Mouse (Mus musculus) C2C12 (cell line): ENCODE measurements at regions not wholly inside any gene's neighbourhood (a gene's known extent, or its start where the extent isn't known, plus 50 kb on each side); places are given as distances from the start of the nearest gene placed in this dataset.
A peak's percentile ranks its signal among the peaks of the same experiment; 100 is the strongest.

Experiments used
- H3K27me3 ChIP-seq: one replicate; pipeline ENCODE4 v1.6.1; 2011; ENCODE audit not compliant: control insufficient read depth, insufficient read depth, insufficient read length
- H3K36me3 ChIP-seq: one replicate; pipeline ENCODE4 v1.6.1; 2011; ENCODE audit not compliant: control insufficient read depth, insufficient read depth
- H3K4me3 ChIP-seq: one replicate; pipeline ENCODE4 v1.5.1; 2011; ENCODE audit warnings: mild to moderate bottlenecking, control low read depth; ENCODE audit not compliant: poor library complexity, insufficient read depth, severe bottlenecking
- H3K79me2 ChIP-seq: one replicate; pipeline ENCODE4 v1.6.1; 2011; ENCODE audit not compliant: control insufficient read depth, insufficient read depth
- H3K79me3 ChIP-seq: one replicate; pipeline ENCODE4 v1.6.1; 2011; ENCODE audit warnings: low read depth, control low read depth
- H3ac ChIP-seq: one replicate; pipeline ENCODE3; 2011; ENCODE audit warnings: low read depth; ENCODE audit not compliant: control insufficient read depth, insufficient read length
- CEBPB ChIP-seq: IDR thresholded peaks from one replicate; pipeline ENCODE4 v1.6.1; 2011; ENCODE audit warnings: low read depth, mild to moderate bottlenecking, control low read depth, moderate library complexity
- CTCF ChIP-seq: IDR thresholded peaks from one replicate; pipeline ENCODE4 v1.5.1; 2011; ENCODE audit not compliant: control insufficient read depth, insufficient read depth, insufficient read length
- FOSL1 ChIP-seq: IDR thresholded peaks from one replicate; pipeline ENCODE4 v1.8.0; 2011; ENCODE audit warnings: mild to moderate bottlenecking, low read length; ENCODE audit not compliant: poor library complexity, insufficient read depth, severe bottlenecking
- MAX ChIP-seq: IDR thresholded peaks from one replicate; pipeline ENCODE4 v1.6.1; 2011; ENCODE audit warnings: mild to moderate bottlenecking, control low read depth
- MYOD1 ChIP-seq: IDR thresholded peaks from one replicate; pipeline ENCODE4 v1.6.1; 2011; ENCODE audit warnings: low read depth; ENCODE audit not compliant: control insufficient read depth, insufficient read length
- MYOG ChIP-seq: IDR thresholded peaks from one replicate; pipeline ENCODE4 v1.6.1; 2011; ENCODE audit not compliant: control insufficient read depth, insufficient read length; ENCODE audit errors: extremely low read depth
- USF1 ChIP-seq: IDR thresholded peaks from one replicate; pipeline ENCODE4 v1.6.1; 2011; ENCODE audit warnings: low read depth, mild to moderate bottlenecking, control low read depth, moderate library complexity

DNA sequence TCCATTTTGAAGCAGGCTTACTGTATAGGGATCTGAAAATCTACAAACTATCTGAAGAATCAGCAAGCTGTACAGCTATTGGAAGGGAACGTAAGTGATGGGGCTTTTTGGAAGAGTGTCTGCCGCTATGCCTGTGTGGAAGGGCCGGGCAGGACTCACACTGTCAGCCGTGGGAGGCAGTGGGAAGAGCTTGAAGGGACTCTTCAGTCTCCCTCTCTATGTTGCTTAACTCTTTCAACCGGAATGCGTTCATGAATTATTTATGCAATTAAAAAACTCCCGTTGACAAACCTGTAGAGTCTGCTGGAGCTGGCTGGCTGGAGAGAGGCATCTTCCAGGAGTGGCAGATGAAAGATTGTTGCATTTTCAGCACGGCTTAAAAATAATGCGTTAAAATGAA, 243.4 kb downstream of the Foxo1 start:
- H3K79me2 ChIP-seq, result no peaks in the 10 kb centered on the region
- H3K4me3 ChIP-seq, result no peak overlapping the region
- H3K79me3 ChIP-seq, result no peaks in the 10 kb centered on the region
- no peaks in the 10 kb centered on the region for H3K27me3 ChIP-seq
- no peaks in the 10 kb centered on the region for H3K36me3 ChIP-seq
- TF ChIP-seq FOSL1, result no peak
- no peak for TF ChIP-seq MAX
- H3ac ChIP-seq, result no peak overlapping the region

DNA sequence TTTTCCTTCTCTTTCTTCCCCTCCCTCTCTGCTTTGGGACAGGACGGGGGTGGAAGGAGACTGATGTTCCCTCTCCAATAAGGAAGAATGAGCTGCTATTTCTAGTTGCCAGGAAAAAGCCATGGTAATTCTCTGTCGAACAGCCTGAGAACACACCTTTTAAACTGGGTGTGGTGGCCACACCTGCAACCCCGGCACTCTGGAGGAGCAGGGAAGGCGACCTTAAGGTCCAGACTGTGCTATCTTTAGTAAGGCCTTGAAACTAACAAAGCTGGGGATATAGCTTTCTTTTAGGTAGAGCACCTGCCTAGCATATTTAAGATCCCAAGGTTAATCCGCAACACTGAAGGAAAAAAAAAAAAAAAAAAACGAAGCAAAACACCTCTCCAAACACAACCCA, 242.7 kb downstream of the Foxo1 start:
- Histone ChIP-seq H3K79me2 (no peaks in the 10 kb centered on the region), H3K4me3 (no peak overlapping the region), H3ac (no peak overlapping the region), H3K27me3 (no peaks in the 10 kb centered on the region), H3K79me3 (no peaks in the 10 kb centered on the region), H3K36me3 (no peaks in the 10 kb centered on the region)
- TF ChIP-seq MAX (no peak), MYOD1 (no peak), FOSL1 (no peak), USF1 (no peak), CTCF (no peak)

- no peaks in the 10 kb centered on the region for H3K27me3 ChIP-seq
- H3K79me2 ChIP-seq, result no peaks in the 10 kb centered on the region
- no peak overlapping the region for H3K4me3 ChIP-seq
- H3K79me3 ChIP-seq, result no peaks in the 10 kb centered on the region
- TF ChIP-seq MYOD1 (no peak), USF1 (no peak), MAX (no peak), MYOG (no peak), CEBPB (no peak), FOSL1 (no peak), CTCF (no peak)
- no peak overlapping the region for H3ac ChIP-seq
- no peaks in the 10 kb centered on the region for H3K36me3 ChIP-seq
Observed at GRCm38 (mm10) chr3:52510088-52510765, 242.1 kb downstream of the Foxo1 start.

DNA sequence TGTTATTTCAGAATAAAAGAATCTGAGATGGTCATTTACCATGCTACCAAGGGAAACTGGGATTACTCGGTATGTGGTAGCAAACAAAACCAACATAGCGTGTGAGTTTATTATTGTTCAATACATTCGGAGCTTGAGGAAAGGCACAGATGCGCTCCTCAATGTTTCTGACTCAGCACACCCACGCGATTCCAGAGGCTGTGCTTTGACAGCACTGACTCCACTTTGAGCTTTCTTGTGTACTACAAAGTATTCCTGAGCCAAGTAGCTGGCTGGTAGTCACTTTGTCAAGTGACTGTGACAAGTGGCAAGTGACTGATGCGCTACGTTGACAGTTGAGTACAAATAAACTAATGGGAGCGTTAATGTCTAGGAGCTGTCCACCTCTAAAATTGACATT, 235.8 kb downstream of the Foxo1 start:
- Histone ChIP-seq H3K36me3 (no peaks in the 10 kb centered on the region), H3K79me3 (no peaks in the 10 kb centered on the region), H3K79me2 (no peaks in the 10 kb centered on the region), H3K4me3 (no peak overlapping the region), H3ac (no peak overlapping the region), H3K27me3 (no peaks in the 10 kb centered on the region)
- TF ChIP-seq MAX (no peak), CEBPB (no peak), MYOD1 (no peak), CTCF (no peak), USF1 (no peak), FOSL1 (no peak), MYOG (no peak)

DNA sequence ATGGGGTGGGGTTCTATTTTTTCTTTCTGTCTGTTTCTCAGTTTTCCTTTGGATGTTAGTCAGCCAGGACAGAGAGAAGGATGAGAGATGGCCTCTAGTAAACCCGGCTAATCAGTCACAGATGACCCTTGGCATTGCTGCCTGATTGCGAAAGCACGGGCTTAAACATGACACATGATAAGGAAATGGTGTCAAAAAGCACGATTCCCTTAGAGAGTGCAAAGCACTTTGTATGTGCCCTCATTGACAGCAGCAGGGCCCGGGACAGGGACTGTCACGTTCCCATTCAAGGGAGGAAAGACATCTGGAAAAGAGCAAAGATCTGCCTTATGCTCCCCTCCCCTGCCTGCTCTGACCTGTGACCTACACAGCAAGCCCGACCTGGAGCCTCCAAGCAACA, 234.1 kb downstream of the Foxo1 start:
- H3K79me2 ChIP-seq, result no peaks in the 10 kb centered on the region
- TF ChIP-seq CEBPB, result peak; percentile 80
- TF ChIP-seq CTCF, result no peak
- no peak overlapping the region for H3ac ChIP-seq
- no peak overlapping the region for H3K4me3 ChIP-seq
- no peaks in the 10 kb centered on the region for H3K79me3 ChIP-seq
- no peaks in the 10 kb centered on the region for H3K27me3 ChIP-seq
- H3K36me3 ChIP-seq, result no peaks in the 10 kb centered on the region

GRCm38 (mm10) chr3:52501614-52502013, 233.5 kb downstream of the Foxo1 start:
- no peaks in the 10 kb centered on the region for H3K36me3 ChIP-seq
- no peaks in the 10 kb centered on the region for H3K79me2 ChIP-seq
- H3K4me3 ChIP-seq, result no peak overlapping the region
- no peaks in the 10 kb centered on the region for H3K79me3 ChIP-seq
- no peak overlapping the region for H3ac ChIP-seq
- no peaks in the 10 kb centered on the region for H3K27me3 ChIP-seq
- no peak for TF ChIP-seq MAX
- no peak for TF ChIP-seq FOSL1
- no peak for TF ChIP-seq USF1
- no peak for TF ChIP-seq CTCF
- no peak for TF ChIP-seq MYOG
- no peak for TF ChIP-seq CEBPB
- TF ChIP-seq MYOD1, result no peak
